Mouse (Mus musculus): ENCODE data around the gene Cyfip1. TPM values are rescaled to one million over a fixed set of nuclear protein-coding genes. Genes with fewer than 3 reads are reported as not detected.

Gene Cyfip1
- polyA plus RNA-seq, 1 experiment from 2014 or later = 83.7 TPM

DNA sequence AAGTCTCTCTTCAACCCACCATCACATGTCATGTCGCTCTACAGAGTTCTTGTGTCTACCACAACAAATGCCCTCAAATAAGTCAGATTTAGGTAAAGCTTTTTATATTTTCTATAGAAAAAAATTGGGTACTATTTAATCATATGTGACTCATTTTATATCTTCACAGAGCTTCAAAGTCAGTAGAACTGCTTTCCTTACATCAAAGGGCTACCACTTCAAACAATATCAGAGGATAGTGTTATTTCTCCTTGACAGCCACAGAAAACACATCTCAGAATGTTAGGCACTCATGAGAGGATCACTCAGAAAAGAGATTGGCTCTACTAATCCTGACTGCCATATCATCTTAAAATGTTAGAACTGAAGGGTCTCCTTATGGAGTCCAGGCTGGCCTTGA lies 119.0 kb downstream of the Cyfip1 start:
- ATAC-seq (ENCODE audit: low FRiP score) = no peak
- H3K4me2 ChIP-seq (replicated peaks) = no peak overlapping the region
- peaks cover 13% of the 10 kb centered on the region for H3K4me1 ChIP-seq
- no peak overlapping the region for H3K9ac ChIP-seq
- H3K9me3 ChIP-seq (replicated peaks) = no peaks in the 10 kb centered on the region
- no peaks in the 10 kb centered on the region for H3K27me3 ChIP-seq
- H3K36me3 ChIP-seq = no peaks in the 10 kb centered on the region
- H3K4me3 ChIP-seq = no peak overlapping the region
- H3K27ac ChIP-seq = no peak overlapping the region
- 94% methylated on average over 1 of the region's 1 CpGs for WGBS

DNA sequence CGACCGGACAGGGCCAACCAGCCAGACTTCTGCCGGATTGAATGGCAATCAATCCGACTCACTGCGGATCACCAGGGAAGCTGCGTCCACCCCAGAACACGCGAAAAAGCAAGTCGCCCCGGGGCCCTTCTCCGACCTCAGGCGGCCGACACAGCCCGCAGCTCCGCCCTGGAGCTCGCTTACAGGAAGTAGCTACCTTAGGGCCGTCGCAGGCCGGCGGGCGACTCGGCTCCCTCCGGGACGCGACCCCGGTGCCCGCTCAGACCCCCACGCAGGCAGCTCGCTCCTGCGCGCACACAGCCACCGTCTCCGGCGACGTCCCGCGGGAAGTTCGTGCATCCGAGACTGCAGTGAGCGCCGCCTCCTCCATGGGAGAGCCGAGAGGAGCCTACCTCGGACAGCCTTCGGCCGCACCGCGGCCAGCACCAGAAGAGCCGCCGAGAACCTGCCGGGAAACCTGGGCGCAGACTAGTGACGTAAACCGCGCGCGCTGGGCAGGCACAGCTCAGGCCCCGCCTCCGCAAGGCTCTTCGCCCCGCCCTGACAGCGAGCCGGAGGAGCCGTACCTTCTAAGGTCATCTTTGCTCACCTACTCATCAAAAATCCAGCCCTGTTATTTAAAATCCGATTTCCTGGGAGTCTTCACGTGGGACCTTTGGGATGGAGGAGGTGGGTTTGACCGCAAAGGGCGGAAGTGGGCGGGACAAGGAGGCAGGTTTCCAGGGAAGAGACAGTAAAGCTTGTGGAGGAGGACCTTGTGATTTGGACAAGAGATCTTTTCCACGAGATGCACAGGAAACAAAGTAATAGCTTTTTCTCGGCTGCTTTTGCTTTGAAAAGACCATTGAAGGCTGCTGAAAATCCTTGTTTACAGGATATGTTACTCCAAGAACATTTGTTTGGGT lies 120.7 kb downstream of the Cyfip1 start, which contains the start of gene Nipa2:
Gene Nipa2, minus strand, starts transcription at position 473 of the 905 bp plus-strand sequence.
- H3K4me3 ChIP-seq = peak within 1 kb of the TSS; percentile 94
- peak within 1 kb of the TSS; percentile 92 for H3K27ac ChIP-seq
- peak within 1 kb of the TSS; percentile 90 for H3K9ac ChIP-seq
- H3K4me1 ChIP-seq = peaks cover 16% of the 10 kb centered on the region
- peak; percentile 99 for ATAC-seq (ENCODE audit: low FRiP score)
- no peaks in the 10 kb centered on the region for H3K9me3 ChIP-seq (replicated peaks)
- H3K27me3 ChIP-seq = no peaks in the 10 kb centered on the region
- under 1% methylated on average over 69 of the region's 70 CpGs for WGBS
- H3K4me2 ChIP-seq (replicated peaks) = peak within 1 kb of the TSS; percentile 69
- H3K36me3 ChIP-seq = no peaks in the 10 kb centered on the region

DNA sequence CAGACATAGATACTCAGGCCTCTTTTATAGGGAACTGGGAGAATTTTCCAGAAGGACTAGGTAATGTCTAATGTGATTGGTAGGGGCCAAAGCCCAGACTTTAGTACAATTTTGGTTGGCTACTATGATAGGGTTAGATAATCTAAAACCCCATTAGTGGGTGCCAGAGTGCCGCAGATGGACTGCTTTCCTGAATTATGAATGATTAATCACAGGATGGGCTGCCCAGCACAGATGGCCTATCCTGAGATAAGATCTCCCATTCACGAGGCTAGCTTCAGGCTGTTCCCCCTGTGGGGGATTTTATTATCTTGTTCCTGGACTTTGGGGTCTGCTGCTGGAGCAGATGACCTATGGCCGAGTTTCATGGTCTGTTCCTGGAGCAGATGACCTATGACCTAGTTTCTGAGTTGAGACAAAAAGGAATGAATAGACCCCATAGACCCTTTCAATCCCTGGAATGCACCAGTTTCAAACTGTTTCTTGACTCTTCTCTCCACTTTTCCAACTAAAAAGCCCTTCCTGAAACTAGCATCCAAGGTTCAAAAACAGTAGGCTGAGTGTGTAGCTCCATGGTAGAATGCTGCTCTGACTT lies 125.4 kb downstream of the Cyfip1 start:
- no peak for ATAC-seq (ENCODE audit: low FRiP score)
- Histone ChIP-seq H3K36me3 (no peaks in the 10 kb centered on the region), H3K9me3 (replicated peaks) (no peaks in the 10 kb centered on the region), H3K27ac (no peak overlapping the region), H3K9ac (no peak overlapping the region), H3K27me3 (no peaks in the 10 kb centered on the region), H3K4me1 (peaks cover 10% of the 10 kb centered on the region), H3K4me3 (no peak overlapping the region), H3K4me2 (replicated peaks) (no peak overlapping the region)
- WGBS = 21% methylated on average over 3 of the region's 3 CpGs

DNA sequence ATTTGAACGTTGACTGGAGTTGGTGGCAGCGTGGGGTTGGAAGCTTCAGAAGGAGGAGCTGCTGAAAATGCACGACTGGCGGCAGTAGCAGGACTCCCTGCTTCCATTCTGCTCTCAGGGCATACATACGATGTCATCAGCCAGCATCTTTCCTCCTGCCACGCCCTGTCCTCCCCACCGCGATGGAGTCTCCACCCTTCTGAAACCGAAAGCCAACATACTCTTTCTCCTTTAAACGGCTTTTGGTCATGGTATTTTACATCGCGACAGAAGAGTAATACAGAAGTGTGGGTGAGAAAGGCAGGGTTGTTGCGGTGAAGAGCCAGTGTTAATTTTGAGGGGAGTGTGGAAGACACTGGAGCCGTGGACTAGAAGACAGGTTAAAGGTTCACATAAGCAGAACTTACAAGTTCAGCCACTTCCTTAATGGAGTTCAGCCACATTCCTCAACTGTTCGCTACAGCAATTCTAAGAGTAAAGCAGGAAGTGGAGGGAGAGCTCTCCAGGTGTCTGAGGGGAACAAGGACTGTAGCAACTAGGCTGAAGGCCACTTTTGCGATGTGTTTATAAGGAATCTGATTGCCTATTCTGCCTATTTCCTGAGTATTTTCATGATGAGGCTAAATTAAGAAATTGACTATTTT lies 126.8 kb downstream of the Cyfip1 start:
- no peak overlapping the region for H3K9ac ChIP-seq
- H3K27me3 ChIP-seq = no peaks in the 10 kb centered on the region
- H3K4me1 ChIP-seq = peaks cover 3% of the 10 kb centered on the region
- H3K27ac ChIP-seq = no peak overlapping the region
- 40% methylated on average over 16 of the region's 16 CpGs for WGBS
- no peaks in the 10 kb centered on the region for H3K9me3 ChIP-seq (replicated peaks)
- ATAC-seq (ENCODE audit: low FRiP score) = no peak
- no peaks in the 10 kb centered on the region for H3K36me3 ChIP-seq
- no peak overlapping the region for H3K4me3 ChIP-seq
- H3K4me2 ChIP-seq (replicated peaks) = peak overlapping the region; percentile 27

DNA sequence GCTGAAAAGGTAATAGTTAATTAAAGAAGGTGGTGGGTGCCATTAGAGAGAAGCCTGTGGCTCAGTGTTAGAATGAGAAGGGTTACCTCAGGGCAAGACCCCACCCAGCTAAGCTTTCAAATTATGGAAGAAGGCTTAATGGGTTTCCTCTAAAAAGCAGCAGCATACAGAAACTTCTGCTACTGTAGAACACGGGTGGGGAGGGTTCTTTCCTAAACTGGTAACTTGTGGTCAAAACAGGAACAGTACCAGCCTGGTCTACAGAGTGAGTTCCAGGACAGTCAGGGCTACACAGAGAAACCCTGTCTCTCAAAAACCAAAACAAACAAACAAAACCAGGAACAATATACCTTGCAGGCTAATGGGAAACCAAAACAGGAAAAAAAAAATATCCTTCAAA lies 127.9 kb downstream of the Cyfip1 start:
- H3K9ac ChIP-seq = no peak overlapping the region
- WGBS = 86% methylated on average over 1 of the region's 1 CpGs
- H3K27me3 ChIP-seq = no peaks in the 10 kb centered on the region
- no peaks in the 10 kb centered on the region for H3K9me3 ChIP-seq (replicated peaks)
- no peak for ATAC-seq (ENCODE audit: low FRiP score)
- no peak overlapping the region for H3K27ac ChIP-seq
- H3K4me1 ChIP-seq = peaks cover 3% of the 10 kb centered on the region; the same call in 1 of the 2 replicates
- H3K36me3 ChIP-seq = no peaks in the 10 kb centered on the region
- no peak overlapping the region for H3K4me3 ChIP-seq
- H3K4me2 ChIP-seq (replicated peaks) = no peak overlapping the region

DNA sequence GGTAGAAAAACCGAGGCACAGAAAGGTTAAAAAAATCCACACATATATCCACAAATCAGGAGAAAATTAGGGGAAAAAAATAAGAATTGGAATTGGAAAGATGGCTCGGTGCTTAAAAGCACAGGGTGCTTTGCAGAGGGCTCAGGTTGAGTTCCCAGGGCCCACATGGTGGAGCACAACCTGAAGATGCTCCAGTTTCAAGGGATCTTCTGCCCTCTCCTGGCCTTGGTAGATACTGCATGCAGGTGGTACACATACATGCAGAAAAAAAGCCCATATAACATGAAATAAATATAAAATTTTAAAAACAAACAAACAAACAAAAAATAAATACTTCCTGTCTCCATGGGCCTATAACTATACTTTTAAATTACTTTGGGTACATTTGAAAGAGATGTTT lies 132.9 kb downstream of the Cyfip1 start:
- no peak overlapping the region for H3K4me2 ChIP-seq (replicated peaks)
- H3K27me3 ChIP-seq = no peaks in the 10 kb centered on the region
- H3K4me1 ChIP-seq = no peaks in the 10 kb centered on the region
- H3K4me3 ChIP-seq = no peak overlapping the region
- no peaks in the 10 kb centered on the region for H3K9me3 ChIP-seq (replicated peaks)
- no peak overlapping the region for H3K9ac ChIP-seq
- H3K27ac ChIP-seq = no peak overlapping the region
- 88% methylated on average over 2 of the region's 2 CpGs for WGBS
- no peak for ATAC-seq (ENCODE audit: low FRiP score)
- peaks cover 6% of the 10 kb centered on the region for H3K36me3 ChIP-seq

DNA sequence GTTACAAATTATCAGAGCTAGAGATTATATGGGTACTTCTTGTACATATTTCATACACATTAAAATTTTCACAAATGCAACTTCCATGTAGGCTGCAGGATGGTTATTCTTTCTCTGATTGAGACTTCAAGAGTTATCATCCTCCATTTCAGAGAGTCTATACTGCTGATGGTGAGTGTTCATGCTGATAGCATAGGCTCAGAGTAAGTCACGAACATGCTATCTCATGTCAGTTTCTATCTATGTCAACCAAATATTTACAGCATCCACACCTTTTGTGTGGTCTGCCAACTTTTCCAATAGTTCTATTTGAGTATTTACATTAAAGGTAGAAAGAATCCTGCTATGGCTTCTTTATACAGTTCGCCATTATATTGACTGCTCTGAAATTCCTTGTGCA lies 140.0 kb downstream of the Cyfip1 start:
- 95% methylated on average over 2 of the region's 2 CpGs for whole genome bisulfite sequencing
- no peak overlapping the region for H3K4me3 ChIP-seq
- no peak overlapping the region for H3K9ac ChIP-seq
- peaks cover 26% of the 10 kb centered on the region for H3K36me3 ChIP-seq
- no peak overlapping the region for H3K27ac ChIP-seq
- no peaks in the 10 kb centered on the region for H3K27me3 ChIP-seq
- no peak for ATAC-seq (ENCODE audit: low FRiP score)
- H3K4me2 ChIP-seq (replicated peaks) = no peak overlapping the region
- H3K9me3 ChIP-seq (replicated peaks) = no peaks in the 10 kb centered on the region
- H3K4me1 ChIP-seq = no peaks in the 10 kb centered on the region

Other genes starting within 250 kb of the Cyfip1 start
- 1.0 and 1.1 TPM in 2 replicates for gene Siglech, start 73.6 kb upstream of the Cyfip1 start, polyA plus RNA-seq (2016; fragmentation: Nextera tagmentation; extraction: Ambion mirVana)
- 40.7 and 42.8 TPM in 2 replicates for gene Tubgcp5, start 47.6 kb upstream of the Cyfip1 start, polyA plus RNA-seq (2016; fragmentation: Nextera tagmentation; extraction: Ambion mirVana)
- gene Nipa2, start 120.7 kb downstream of the Cyfip1 start, polyA plus RNA-seq (2016; fragmentation: Nextera tagmentation; extraction: Ambion mirVana) = 45.5 and 47.0 TPM in 2 replicates
- 16.4 and 19.2 TPM in 2 replicates for gene Nipa1, start 178.2 kb downstream of the Cyfip1 start, polyA plus RNA-seq (2016; fragmentation: Nextera tagmentation; extraction: Ambion mirVana)
- gene Herc2, start 208.5 kb downstream of the Cyfip1 start, polyA plus RNA-seq (2016; fragmentation: Nextera tagmentation; extraction: Ambion mirVana) = 36.8 and 42.0 TPM in 2 replicates